Comparison of ENCODE assay signal across 8 mouse cellular contexts in the genomic region with DNA sequence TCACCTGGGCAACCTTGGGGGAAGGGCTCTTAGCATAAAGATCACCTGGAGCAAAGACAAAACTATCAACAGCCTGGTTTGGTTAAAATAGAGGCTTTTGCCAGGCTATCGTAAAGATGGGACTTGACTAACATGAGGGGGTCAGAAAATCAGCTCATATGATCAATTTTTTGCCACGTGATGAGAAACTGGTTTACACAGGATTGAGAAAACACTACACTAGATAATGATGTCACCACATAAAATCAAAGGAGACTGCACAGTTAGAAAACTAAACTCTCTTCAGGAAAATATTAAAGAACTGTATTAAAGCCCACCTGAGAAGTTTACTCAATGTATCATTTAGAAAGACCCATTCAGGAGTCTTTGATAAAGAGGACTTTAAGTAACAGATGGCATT. TPM values are rescaled to one million over a fixed set of nuclear protein-coding genes. Genes with fewer than 3 reads are reported as not detected.
DNase-seq lines count a peak whose midpoint lies in the region; ATAC-seq lines count a peak whose summit lies in the region.

No protein-coding gene starts in this region.

- H3K9me3 ChIP-seq in heart, embryonic 16.5 days (replicated peaks; ENCODE audit: control insufficient read depth, low read length) = no peaks in the 10 kb centered on the region
- H3K9me3 ChIP-seq in hindbrain, embryonic 11.5 days (ENCODE audit: control insufficient read depth, low read length) = no peaks in the 10 kb centered on the region
- no peaks in the 10 kb centered on the region for H3K9me3 ChIP-seq in midbrain, embryonic 11.5 days (ENCODE audit: control insufficient read depth, low read length)

- H3K4me2 ChIP-seq in heart, embryonic 16.5 days (ENCODE audit: low read depth, low read length) = peak overlapping the region; percentile 84
- H3K4me2 ChIP-seq in hindbrain, embryonic 11.5 days (replicated peaks; ENCODE audit: low read depth, low read length) = peak overlapping the region; percentile 60
- H3K4me2 ChIP-seq in midbrain, embryonic 11.5 days = peak overlapping the region; percentile 70

- ATAC-seq in heart, embryonic 16.5 days (replicated peaks; ENCODE audit: extremely low read depth, insufficient read depth, low FRiP score) = no peak
- no peak for ATAC-seq in hindbrain, embryonic 11.5 days (ENCODE audit: low FRiP score)
- no peak for ATAC-seq in midbrain, embryonic 11.5 days (ENCODE audit: low FRiP score)
- ATAC-seq in granulocyte monocyte progenitor cell, adult 5-6 weeks (replicated peaks; ENCODE audit: poor library complexity, severe bottlenecking) = no peak

- H3K4me1 ChIP-seq in heart, embryonic 16.5 days (ENCODE audit: control insufficient read depth, insufficient read depth, low read length) = peaks cover 17% of the 10 kb centered on the region
- H3K4me1 ChIP-seq in hindbrain, embryonic 11.5 days (replicated peaks; ENCODE audit: control insufficient read depth, insufficient read depth, low read length) = 0 out of 2 replicates have a peak, but pooled peaks cover 3% of the 10 kb centered on the region
- H3K4me1 ChIP-seq in midbrain, embryonic 11.5 days (ENCODE audit: control insufficient read depth, insufficient read depth, low read length) = peaks cover 6% of the 10 kb centered on the region; the same call in 1 of the 2 replicates

- no peak for DNase-seq in heart, adult 8-10 months (ENCODE audit: low spot score)
- peak; percentile 37 for DNase-seq in adipocyte (ENCODE audit: low spot score)
- peak; percentile 1 for DNase-seq in hindbrain, embryonic 11.5 days (ENCODE audit: low spot score)
- no peak for DNase-seq in midbrain, embryonic 11.5 days (ENCODE audit: low spot score, missing footprints)
- DNase-seq in left cerebral cortex, adult 11 months (ENCODE audit: low spot score) = no peak
- DNase-seq in left cerebral cortex, adult 9 months (ENCODE audit: low spot score in 2 of 2) = no peak

- no peak overlapping the region for H3K27ac ChIP-seq in heart, embryonic 16.5 days (ENCODE audit: low read length)
- H3K27ac ChIP-seq in hindbrain, embryonic 11.5 days (ENCODE audit: low read depth, low read length) = no peak overlapping the region
- no peak overlapping the region for H3K27ac ChIP-seq in midbrain, embryonic 11.5 days (ENCODE audit: low read depth, low read length)

- H3K9ac ChIP-seq in heart, embryonic 16.5 days (ENCODE audit: low read length) = peak overlapping the region; percentile 98
- H3K9ac ChIP-seq in hindbrain, embryonic 11.5 days (ENCODE audit: low read depth, low read length) = no peak overlapping the region; the same call in 1 of the 2 replicates
- no peak overlapping the region for H3K9ac ChIP-seq in midbrain, embryonic 11.5 days (ENCODE audit: low read length)

- H3K36me3 ChIP-seq in heart, embryonic 16.5 days (ENCODE audit: control insufficient read depth, insufficient read depth) = peaks cover 12% of the 10 kb centered on the region; the same call in 1 of the 2 replicates
- H3K36me3 ChIP-seq in hindbrain, embryonic 11.5 days (ENCODE audit: control insufficient read depth, insufficient read depth, low read length) = no peaks in the 10 kb centered on the region
- no peaks in the 10 kb centered on the region for H3K36me3 ChIP-seq in midbrain, embryonic 11.5 days (ENCODE audit: control insufficient read depth, insufficient read depth, low read length)

- 45% methylated on average over 2 of the region's 2 CpGs for WGBS in heart, embryonic 16.5 days
- 66% methylated on average over 2 of the region's 2 CpGs for WGBS in hindbrain, embryonic 11.5 days
- 53% methylated on average over 2 of the region's 2 CpGs for WGBS in midbrain, embryonic 11.5 days

- peak overlapping the region; percentile 37 for H3K4me3 ChIP-seq in heart, embryonic 16.5 days (ENCODE audit: low read length)
- H3K4me3 ChIP-seq in hindbrain, embryonic 11.5 days (ENCODE audit: low read depth, low read length) = peak overlapping the region; percentile 82
- peak overlapping the region; percentile 86 for H3K4me3 ChIP-seq in midbrain, embryonic 11.5 days (ENCODE audit: low read depth, low read length)

- H3K27me3 ChIP-seq in heart, embryonic 16.5 days (ENCODE audit: control insufficient read depth, insufficient read depth, low read length) = no peaks in the 10 kb centered on the region
- no peaks in the 10 kb centered on the region for H3K27me3 ChIP-seq in hindbrain, embryonic 11.5 days (ENCODE audit: control insufficient read depth, insufficient read depth, low read length)
- H3K27me3 ChIP-seq in midbrain, embryonic 11.5 days (ENCODE audit: control insufficient read depth, insufficient read depth, low read length) = no peaks in the 10 kb centered on the region

RNA-seq across cellular contexts. Expression of a gene that starts 9.4 kb away (rescaled TPM):
- 41.1 and 41.5 TPM in 2 replicates for polyA plus RNA-seq in heart, embryonic 16.5 days (2015; fragmentation: Nextera tagmentation; extraction: Ambion mirVana)
- total RNA-seq in heart, adult 8-10 months (2022) = 100 to 1,000 TPM in 2 of 4 experiments, 10 to 100 TPM in 2; 83.1 to 110 (median 98.7) TPM
- 56.6 and 63.9 TPM in 2 replicates for polyA plus RNA-seq in hindbrain, embryonic 11.5 days (2014; fragmentation: Nextera tagmentation; extraction: Ambion mirVana)
- polyA plus RNA-seq in midbrain, embryonic 11.5 days (2014; fragmentation: Nextera tagmentation; extraction: Ambion mirVana) = 54.9 and 61.2 TPM in 2 replicates
- total RNA-seq in granulocyte monocyte progenitor cell, adult 5-6 weeks (2014; fragmentation: Nextera tagmentation) = 8.5 and 11.5 TPM in 2 replicates
- total RNA-seq in granulocyte monocyte progenitor cell, adult 5-6 weeks (2017) = 14.3 and 20.2 TPM in 2 replicates

RNA-seq across cellular contexts. Expression of a gene that starts 56.0 kb away (rescaled TPM):
- polyA plus RNA-seq in heart, embryonic 16.5 days (2015; fragmentation: Nextera tagmentation; extraction: Ambion mirVana) = not detected in 2 replicates
- total RNA-seq in heart, adult 8-10 months (2022) = not detected
- polyA plus RNA-seq in hindbrain, embryonic 11.5 days (2014; fragmentation: Nextera tagmentation; extraction: Ambion mirVana) = not detected in 2 replicates
- polyA plus RNA-seq in midbrain, embryonic 11.5 days (2014; fragmentation: Nextera tagmentation; extraction: Ambion mirVana) = not detected in 2 replicates
- total RNA-seq in granulocyte monocyte progenitor cell, adult 5-6 weeks (2014; fragmentation: Nextera tagmentation) = not detected in 2 replicates
- not detected in 2 replicates for total RNA-seq in granulocyte monocyte progenitor cell, adult 5-6 weeks (2017)

Comparison
In these comparisons a context has a peak if more than half of its experiments do, and no peak if none do; other contexts are left out.
1. DNase-seq: peak in adipocyte (single experiment) and hindbrain, embryonic 11.5 days (single experiment); none in heart, adult 8-10 months (single experiment), midbrain, embryonic 11.5 days (single experiment), left cerebral cortex, adult 11 months (single experiment) and left cerebral cortex, adult 9 months (0 of 2).
2. Peak in every context shown above with its lines, with median percentiles within 50 percentile points of each other: H3K4me2 ChIP-seq and H3K4me3 ChIP-seq.